Mouse (Mus musculus): ENCODE data around the gene Mogat2.

DNA sequence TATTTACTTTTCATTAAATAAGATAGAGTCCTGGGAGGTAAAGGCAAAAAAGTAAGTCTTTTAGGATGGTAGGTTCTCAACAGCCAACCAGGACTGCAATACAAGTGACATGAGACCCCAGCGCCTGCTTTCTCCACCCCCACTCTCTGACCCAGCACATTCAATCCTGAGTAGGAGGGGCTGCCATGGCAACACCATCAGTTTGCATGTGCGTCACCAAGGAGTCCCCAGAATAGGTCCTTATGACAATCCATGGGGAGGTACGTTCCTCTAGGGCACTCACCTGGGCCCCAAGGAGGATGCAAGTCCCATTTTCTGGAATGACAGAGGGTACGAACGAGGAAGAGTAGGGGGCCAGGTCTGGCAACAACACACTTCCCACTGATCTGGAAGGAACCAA, 61.0 kb downstream of the Mogat2 start:
- no peak for TF ChIP-seq CTCF (IDR thresholded peaks at IDR 0.05; ENCODE audit: insufficient read depth, low read depth, low read length)
- no peak for TF ChIP-seq POLR2A (IDR thresholded peaks at IDR 0.05; ENCODE audit: insufficient read depth, low read depth, low read length)
